Mouse (Mus musculus) cortical plate, adult 2 months (tissue): ENCODE data around the gene Rps11. TPM values are rescaled to one million over a fixed set of nuclear protein-coding genes. Genes with fewer than 3 reads are reported as not detected.
"Not testable (repeated sequence)": the region's sequence is repeated elsewhere in the genome, so short reads cannot be mapped to it uniquely, and the experiment has no call there.

Source experiments
- H3K27ac ChIP-seq: fragments of 200-500 bp; 2 replicates; pipeline ENCODE4 v1.5.1; 2012; ENCODE audit warnings: low read length, control low read depth, inconsistent platforms; ENCODE audit not compliant: insufficient read depth
- H3K4me1 ChIP-seq: fragments of 200-500 bp; 2 replicates; pipeline ENCODE4 v1.6.1; 2011; ENCODE audit warnings: low read length; ENCODE audit not compliant: control insufficient read depth, insufficient read depth
- H3K4me3 ChIP-seq: fragments of 200-500 bp; 2 replicates; pipeline ENCODE4 v1.5.1; 2011; ENCODE audit warnings: mild to moderate bottlenecking, low read length, control low read depth; ENCODE audit not compliant: insufficient read depth
- CTCF ChIP-seq: fragments of 200-500 bp; IDR thresholded peaks from 2 replicates; pipeline ENCODE4 v1.5.1; 2011; ENCODE audit warnings: mild to moderate bottlenecking, control low read depth, low read length; ENCODE audit not compliant: insufficient read depth; ENCODE audit errors: extremely low read depth
- POLR2A ChIP-seq: fragments of 200-500 bp; IDR thresholded peaks from 2 replicates; pipeline ENCODE4 v1.6.1; 2011; ENCODE audit warnings: mild to moderate bottlenecking, low read length, control low read depth; ENCODE audit not compliant: insufficient read depth; ENCODE audit errors: extremely low read depth
- polyA plus RNA-seq: library from polyadenylated mRNA; depleted of rRNA; stranded (reverse); fragments of >200 nt; gene quantifications from 2 replicates; pipeline ENCODE4 v1.2.3, GENCODE M21; 2012

The Rps11 gene
- polyA plus RNA-seq, 1 experiment = 361 TPM

- TF ChIP-seq CTCF (no peak), POLR2A (no peak)
- Histone ChIP-seq H3K27ac (no peak overlapping the region), H3K4me1 (peaks cover 2% of the 10 kb centered on the region; the same call in 1 of the 2 replicates), H3K4me3 (no peak overlapping the region)
These were observed 31.4 kb upstream of the Rps11 start for GRCm38 (mm10) chr7:45155590-45155989.

DNA sequence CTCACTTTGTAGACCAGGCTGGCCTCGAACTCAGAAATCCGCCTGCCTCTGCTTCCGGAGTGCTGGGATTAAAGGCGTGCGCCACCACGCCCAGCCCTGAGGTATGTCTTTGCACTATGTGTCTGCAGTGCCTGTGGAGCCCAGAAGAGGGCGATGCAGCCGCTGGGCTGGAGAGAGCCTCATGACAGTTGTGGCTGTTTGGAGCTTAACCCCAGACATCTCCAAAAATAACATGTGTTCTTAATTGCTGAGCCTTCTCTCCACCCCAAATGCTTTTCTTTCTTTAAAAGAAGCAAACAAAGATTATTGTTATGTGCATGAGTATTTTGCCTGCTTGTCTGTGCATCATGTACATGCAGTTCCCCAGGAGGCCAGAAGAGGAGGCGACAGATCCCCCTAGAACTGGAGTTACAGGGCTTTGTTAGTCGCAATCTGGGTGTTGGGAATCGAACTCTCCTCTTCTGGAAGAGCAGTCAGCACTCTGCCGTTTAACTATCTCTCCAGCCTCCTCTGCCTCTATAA, 30.8 kb upstream of the Rps11 start:
- Histone ChIP-seq H3K27ac (no peak overlapping the region), H3K4me1 (peaks cover 2% of the 10 kb centered on the region; the same call in 1 of the 2 replicates), H3K4me3 (peak overlapping the region; percentile 88)
- no peak for TF ChIP-seq POLR2A
- TF ChIP-seq CTCF = peak; percentile 26; the same call in 1 of the 2 replicates

DNA sequence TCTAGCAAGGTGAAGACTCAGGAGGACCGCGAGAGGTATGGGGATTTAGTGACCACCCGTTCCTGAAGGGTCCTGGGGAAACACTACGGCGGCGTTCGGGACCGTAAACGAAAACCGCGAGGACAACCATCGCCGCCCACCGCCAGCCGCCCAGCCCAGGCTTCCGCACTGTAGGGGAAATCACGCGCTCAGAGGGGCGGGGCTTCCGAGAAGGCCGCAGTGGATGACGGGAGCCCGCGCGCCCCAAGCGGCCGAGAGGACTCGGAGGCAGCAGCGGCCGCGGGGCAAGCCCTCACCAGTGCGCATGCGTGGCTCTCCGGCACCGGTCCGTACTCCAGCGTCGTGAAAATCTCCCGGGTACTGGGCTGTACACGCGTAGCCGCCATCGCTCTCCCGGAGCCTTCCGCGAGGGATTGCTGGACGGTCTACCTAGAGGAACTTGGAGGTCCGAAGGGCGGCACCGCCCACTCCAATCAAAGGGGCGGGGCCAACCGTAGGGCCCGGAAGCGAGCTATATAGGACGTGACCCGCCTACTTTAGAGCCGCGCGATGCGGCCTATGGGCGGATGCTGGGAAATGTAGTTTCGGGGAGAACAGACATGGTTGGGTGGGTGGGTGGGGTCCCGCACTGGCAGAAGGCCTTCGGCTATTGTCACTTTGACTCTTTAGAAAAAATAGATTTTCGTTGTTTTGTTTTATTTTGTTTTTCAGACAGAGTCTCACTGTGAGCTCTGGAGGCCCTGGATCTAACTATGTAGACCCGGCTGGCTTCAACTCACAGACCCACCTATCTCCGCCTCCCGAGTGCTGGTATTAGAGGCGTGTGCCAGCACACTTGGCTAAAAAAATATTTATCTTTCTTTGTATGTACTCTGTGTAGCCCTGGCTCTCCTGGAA, 30.1 kb upstream of the Rps11 start, which contains the start of the genes Pih1d1 and Aldh16a1:
Gene Pih1d1 (plus strand): TSS at position 208 of the 897 bp plus-strand sequence.
Gene Aldh16a1 (minus strand): TSS at position 489 of the 897 bp plus-strand sequence.
- Histone ChIP-seq H3K4me3 (peak within 1 kb of the TSS; percentile 88), H3K4me1 (peaks cover 2% of the 10 kb centered on the region; the same call in 1 of the 2 replicates), H3K27ac (peak within 1 kb of the TSS; percentile 96)
- TF ChIP-seq POLR2A = peak; percentile 89
- TF ChIP-seq CTCF = 0 out of 2 replicates have a peak, but pooled peaks have one; percentile 0

DNA sequence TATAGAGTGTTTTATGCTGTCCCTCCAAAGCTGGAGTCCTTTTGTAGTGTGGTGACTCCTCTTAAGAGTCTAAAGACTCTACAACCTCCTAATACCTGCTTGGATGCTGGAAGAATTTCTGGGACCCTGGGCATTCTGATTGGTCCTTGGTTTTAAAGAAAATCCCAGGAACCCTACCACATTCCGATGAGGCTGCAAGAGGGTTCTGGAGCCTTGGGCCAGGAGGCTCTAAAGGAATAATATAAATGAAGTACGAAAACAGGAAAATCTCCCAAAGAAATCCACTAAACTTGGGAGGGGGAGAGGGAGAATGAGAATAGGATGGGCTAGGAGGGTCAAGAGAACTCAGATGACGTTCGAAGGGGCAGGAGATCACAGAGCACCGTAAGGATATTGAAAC, 29.3 kb upstream of the Rps11 start:
- TF ChIP-seq CTCF = no peak
- TF ChIP-seq POLR2A = no peak
- peak overlapping the region; percentile 88 for H3K4me3 ChIP-seq
- peak overlapping the region; percentile 85 for H3K27ac ChIP-seq
- H3K4me1 ChIP-seq = peaks cover 2% of the 10 kb centered on the region; the same call in 1 of the 2 replicates

- H3K4me3 ChIP-seq, H3K27ac ChIP-seq, H3K4me1 ChIP-seq: not testable (repeated sequence)
These were observed 28.8 kb upstream of the Rps11 start for GRCm38 (mm10) chr7:45153052-45153451.

- TF ChIP-seq CTCF (no peak), POLR2A (no peak)
- Histone ChIP-seq H3K4me3 (no peak overlapping the region), H3K27ac (no peak overlapping the region), H3K4me1 (peaks cover 2% of the 10 kb centered on the region; the same call in 1 of the 2 replicates)
These were observed 27.1 kb upstream of the Rps11 start for GRCm38 (mm10) chr7:45151303-45151702.

GRCm38 (mm10) chr7:45150321-45150720, 26.1 kb upstream of the Rps11 start:
- Histone ChIP-seq H3K4me3 (no peak overlapping the region), H3K27ac (no peak overlapping the region), H3K4me1 (peaks cover 2% of the 10 kb centered on the region; the same call in 1 of the 2 replicates)
- TF ChIP-seq POLR2A = no peak
- no peak for TF ChIP-seq CTCF

GRCm38 (mm10) chr7:45149545-45149944, 25.3 kb upstream of the Rps11 start:
- H3K4me3 ChIP-seq = no peak overlapping the region
- H3K27ac ChIP-seq = no peak overlapping the region
- TF ChIP-seq POLR2A (no peak), CTCF (no peak)
- peaks cover 2% of the 10 kb centered on the region; the same call in 1 of the 2 replicates for H3K4me1 ChIP-seq

- no peak for TF ChIP-seq CTCF
- TF ChIP-seq POLR2A = no peak
- H3K4me3 ChIP-seq = no peak overlapping the region
- no peak overlapping the region for H3K27ac ChIP-seq
- peaks cover 2% of the 10 kb centered on the region; the same call in 1 of the 2 replicates for H3K4me1 ChIP-seq
These were observed 24.4 kb upstream of the Rps11 start for GRCm38 (mm10) chr7:45148534-45149098.

DNA sequence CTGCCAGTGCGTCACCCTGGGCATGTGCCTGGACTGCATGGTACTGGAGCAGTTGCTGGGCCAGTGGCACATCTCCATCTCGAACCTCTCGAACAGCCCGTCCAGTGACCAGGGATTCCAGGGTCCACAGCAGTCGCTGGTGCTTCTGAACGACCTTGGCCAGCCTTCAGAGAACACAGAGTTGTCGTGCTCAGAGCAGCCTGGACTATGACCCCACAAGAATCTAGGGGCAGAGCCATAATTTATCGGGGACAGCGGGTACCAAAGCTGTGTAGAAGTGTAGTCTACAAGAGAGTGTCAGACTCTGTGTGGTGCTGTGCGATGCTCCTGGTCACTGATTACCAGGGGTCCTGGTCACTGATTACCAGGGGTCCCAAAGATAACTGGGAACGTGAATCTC, 23.7 kb upstream of the Rps11 start:
- Histone ChIP-seq H3K27ac (no peak overlapping the region), H3K4me3 (no peak overlapping the region)
- TF ChIP-seq POLR2A (no peak), CTCF (no peak)

More for the DNA sequence above, 23.7 kb upstream of the Rps11 start:
- peaks cover 2% of the 10 kb centered on the region; the same call in 1 of the 2 replicates for H3K4me1 ChIP-seq
